Mouse (Mus musculus) ES-Bruce4 (cell line): ENCODE data around the gene Gm12169. TPM values are rescaled to one million over a fixed set of nuclear protein-coding genes. Genes with fewer than 3 reads are reported as not detected.

Experiments
- H3K27ac ChIP-seq: 2 replicates; pipeline ENCODE4 v1.5.1; 2012; ENCODE audit warnings: low read length, inconsistent platforms; ENCODE audit not compliant: insufficient read depth
- H3K27me3 ChIP-seq: 2 replicates; pipeline ENCODE4 v1.6.1; 2012; ENCODE audit warnings: mild to moderate bottlenecking, low read length, inconsistent platforms; ENCODE audit not compliant: control insufficient read depth, poor library complexity, insufficient read depth, severe bottlenecking
- H3K36me3 ChIP-seq: 2 replicates; pipeline ENCODE4 v1.6.1; 2012; ENCODE audit warnings: inconsistent platforms, mild to moderate bottlenecking, low read length, moderate library complexity; ENCODE audit not compliant: control insufficient read depth, poor library complexity, insufficient read depth, severe bottlenecking
- H3K4me1 ChIP-seq: one replicate; pipeline ENCODE4 v1.8.1; 2011; ENCODE audit warnings: low read length; ENCODE audit not compliant: control insufficient read depth, insufficient read depth
- H3K4me3 ChIP-seq: 2 replicates; pipeline ENCODE4 v1.5.1; 2011; ENCODE audit warnings: low read depth, mild to moderate bottlenecking, low read length
- H3K9ac ChIP-seq: 2 replicates; pipeline ENCODE4 v1.6.1; 2012; ENCODE audit warnings: low read depth, mild to moderate bottlenecking, inconsistent platforms; ENCODE audit not compliant: poor library complexity, severe bottlenecking
- H3K9me3 ChIP-seq: replicated peaks from 2 replicates; pipeline ENCODE4 v1.6.1; 2012; ENCODE audit warnings: mild to moderate bottlenecking, low read length, inconsistent platforms; ENCODE audit not compliant: control insufficient read depth, poor library complexity, insufficient read depth, severe bottlenecking
- CTCF ChIP-seq: IDR thresholded peaks from one replicate; pipeline ENCODE4 v1.8.1; 2011; ENCODE audit warnings: low read depth, low read length
- EP300 ChIP-seq: IDR thresholded peaks from 2 replicates; pipeline ENCODE4 v1.6.1; 2011; ENCODE audit warnings: low read depth, low read length; ENCODE audit not compliant: insufficient read depth
- POLR2A ChIP-seq: IDR thresholded peaks from one replicate; pipeline ENCODE4 v1.8.1; 2011; ENCODE audit warnings: low read length; ENCODE audit not compliant: insufficient read depth
- polyA plus RNA-seq: library from polyadenylated mRNA; stranded (reverse); fragments of >200 nt; gene quantifications from 2 replicates; pipeline ENCODE4 v1.2.4, GENCODE M21; 2011; ENCODE audit warnings: low read depth; ENCODE audit not compliant: missing spikeins, insufficient read depth, insufficient read length

Gene Gm12169
- polyA plus RNA-seq: not detected in 2 replicates

DNA sequence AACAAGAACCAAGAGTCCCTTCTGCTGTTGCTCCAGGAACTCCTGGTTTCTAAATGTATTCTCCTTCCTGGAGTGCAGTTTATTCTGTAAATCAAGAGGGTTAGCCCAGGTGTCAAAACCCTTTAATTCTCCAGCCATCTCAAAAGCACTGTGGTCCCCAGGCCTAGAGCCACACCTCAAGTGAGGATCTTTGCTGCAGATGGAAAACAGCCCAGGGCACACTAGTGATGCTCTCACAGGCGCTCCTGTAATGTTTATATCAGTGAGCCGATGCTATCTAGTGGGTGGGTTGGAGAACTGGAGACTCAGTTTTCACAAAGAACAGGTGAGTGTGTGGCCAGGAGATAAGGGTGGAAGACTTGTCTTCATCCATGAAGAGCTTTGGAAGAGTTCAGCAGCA is at the start of gene Gm12169:
Gm12169 (plus strand) TSS at position 301 of the 400 bp plus-strand sequence.
- Histone ChIP-seq H3K4me3 (no peak within 1 kb of the TSS), H3K4me1 (peaks cover 2% of the 10 kb centered on the region), H3K36me3 (no peaks in the 10 kb centered on the region), H3K9ac (no peak within 1 kb of the TSS), H3K27me3 (no peaks in the 10 kb centered on the region), H3K9me3 (no peaks in the 10 kb centered on the region), H3K27ac (no peak within 1 kb of the TSS)
- TF ChIP-seq POLR2A (no peak), EP300 (no peak), CTCF (no peak)

DNA sequence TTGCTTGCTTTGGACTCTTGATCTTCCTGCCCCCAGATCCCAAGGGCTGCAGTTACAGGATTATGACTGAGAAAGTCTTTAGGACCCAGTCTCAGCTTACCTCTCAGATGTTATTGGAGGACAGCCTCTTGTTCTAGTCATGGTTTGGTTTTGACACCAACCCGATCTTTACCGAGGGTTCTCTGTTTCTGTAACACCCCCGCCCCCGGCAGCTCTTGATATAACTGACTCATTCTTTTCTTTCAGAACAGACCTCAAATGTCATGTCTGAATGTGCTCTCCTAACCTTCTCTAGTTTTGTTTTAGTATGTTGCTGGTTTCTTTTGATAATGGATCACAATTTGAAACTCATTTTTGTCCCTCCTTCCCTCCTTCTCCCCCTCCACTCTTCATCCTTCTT is 49.8 kb upstream of the Gm12169 start:
- no peaks in the 10 kb centered on the region for H3K27me3 ChIP-seq
- H3K4me3 ChIP-seq: no peak overlapping the region
- peaks cover 6% of the 10 kb centered on the region for H3K9me3 ChIP-seq
- no peak overlapping the region for H3K9ac ChIP-seq
- no peak for TF ChIP-seq CTCF
- no peak for TF ChIP-seq POLR2A
- no peak for TF ChIP-seq EP300
- H3K36me3 ChIP-seq: no peaks in the 10 kb centered on the region
- H3K27ac ChIP-seq: no peak overlapping the region
- no peaks in the 10 kb centered on the region for H3K4me1 ChIP-seq

DNA sequence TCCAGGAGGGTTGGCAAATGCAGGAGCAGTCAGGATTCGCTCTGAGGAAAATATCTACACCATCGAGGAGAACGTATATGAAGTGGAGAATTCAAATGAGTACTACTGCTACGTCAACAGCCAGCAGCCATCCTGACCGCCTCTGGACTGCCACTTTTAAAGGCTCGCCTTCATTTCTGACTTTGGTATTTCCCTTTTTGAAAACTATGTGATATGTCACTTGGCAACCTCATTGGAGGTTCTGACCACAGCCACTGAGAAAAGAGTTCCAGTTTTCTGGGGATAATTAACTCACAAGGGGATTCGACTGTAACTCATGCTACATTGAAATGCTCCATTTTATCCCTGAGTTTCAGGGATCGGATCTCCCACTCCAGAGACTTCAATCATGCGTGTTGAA is 44.7 kb upstream of the Gm12169 start:
- Histone ChIP-seq H3K36me3 (no peaks in the 10 kb centered on the region), H3K27me3 (no peaks in the 10 kb centered on the region), H3K4me1 (no peaks in the 10 kb centered on the region), H3K9me3 (peaks cover 6% of the 10 kb centered on the region), H3K4me3 (no peak overlapping the region), H3K9ac (no peak overlapping the region), H3K27ac (no peak overlapping the region)
- TF ChIP-seq CTCF (no peak), POLR2A (no peak), EP300 (no peak)

DNA sequence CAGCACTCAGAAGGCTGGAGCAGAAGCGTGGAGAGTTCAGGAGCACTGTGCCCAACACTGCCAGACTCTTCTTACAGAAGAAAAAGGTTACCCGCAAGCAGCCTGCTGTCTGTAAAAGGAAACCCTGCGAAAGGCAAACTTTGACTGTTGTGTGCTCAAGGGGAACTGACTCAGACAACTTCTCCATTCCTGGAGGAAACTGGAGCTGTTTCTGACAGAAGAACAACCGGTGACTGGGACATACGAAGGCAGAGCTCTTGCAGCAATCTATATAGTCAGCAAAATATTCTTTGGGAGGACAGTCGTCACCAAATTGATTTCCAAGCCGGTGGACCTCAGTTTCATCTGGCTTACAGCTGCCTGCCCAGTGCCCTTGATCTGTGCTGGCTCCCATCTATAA is 43.5 kb upstream of the Gm12169 start:
- no peak overlapping the region for H3K4me3 ChIP-seq
- no peak overlapping the region for H3K27ac ChIP-seq
- no peak overlapping the region for H3K9ac ChIP-seq
- TF ChIP-seq CTCF: no peak
- no peak for TF ChIP-seq POLR2A
- TF ChIP-seq EP300: no peak
- no peaks in the 10 kb centered on the region for H3K27me3 ChIP-seq
- peaks cover 1% of the 10 kb centered on the region for H3K9me3 ChIP-seq
- H3K36me3 ChIP-seq: no peaks in the 10 kb centered on the region
- H3K4me1 ChIP-seq: no peaks in the 10 kb centered on the region

DNA sequence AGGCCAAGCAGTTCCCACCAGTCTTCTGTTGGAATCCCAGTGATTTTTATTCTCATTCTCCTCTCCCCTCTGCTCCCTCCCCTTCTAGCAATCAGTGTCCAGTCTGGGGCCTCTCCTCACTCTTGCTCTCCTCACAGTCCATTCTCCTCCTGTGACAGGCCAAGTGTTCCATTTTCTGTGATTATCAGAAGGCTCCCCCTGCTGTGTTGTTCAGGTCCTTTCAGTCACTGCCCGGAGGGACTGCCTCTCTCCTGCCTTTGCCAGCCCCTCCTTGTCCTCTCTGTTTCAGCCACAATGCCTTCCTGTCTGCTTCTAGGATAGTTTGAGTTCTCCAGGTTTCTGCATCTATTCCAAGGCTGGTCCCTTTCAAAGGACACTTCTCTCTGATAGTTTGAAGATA is 35.8 kb upstream of the Gm12169 start:
- no peaks in the 10 kb centered on the region for H3K36me3 ChIP-seq
- no peaks in the 10 kb centered on the region for H3K4me1 ChIP-seq
- no peak overlapping the region for H3K4me3 ChIP-seq
- no peak overlapping the region for H3K27ac ChIP-seq
- H3K9ac ChIP-seq: no peak overlapping the region
- no peak for TF ChIP-seq POLR2A
- TF ChIP-seq CTCF: no peak
- TF ChIP-seq EP300: no peak
- H3K27me3 ChIP-seq: no peaks in the 10 kb centered on the region
- H3K9me3 ChIP-seq: no peaks in the 10 kb centered on the region; the same call in 1 of the 2 replicates

DNA sequence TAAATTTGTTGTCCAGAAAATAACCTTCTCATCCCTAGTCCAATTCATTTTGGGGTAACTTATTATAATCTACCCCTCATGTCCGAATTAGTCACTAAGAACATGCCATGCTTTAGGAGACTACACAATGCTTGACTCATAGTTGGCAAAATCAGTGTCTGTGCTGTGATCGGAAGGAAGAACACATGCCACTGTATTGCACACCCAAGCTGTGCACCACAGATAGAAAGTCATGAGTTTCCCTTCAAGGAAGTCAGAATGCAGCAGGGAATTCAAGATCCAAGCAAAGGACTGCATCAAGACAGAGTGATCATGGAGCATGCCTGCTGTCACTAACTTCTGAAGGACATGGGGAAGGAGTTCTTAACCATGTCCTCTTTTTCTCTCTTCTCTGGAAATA is 35.4 kb upstream of the Gm12169 start:
- Histone ChIP-seq H3K9me3 (no peaks in the 10 kb centered on the region; the same call in 1 of the 2 replicates), H3K9ac (no peak overlapping the region), H3K27me3 (no peaks in the 10 kb centered on the region), H3K36me3 (no peaks in the 10 kb centered on the region), H3K27ac (no peak overlapping the region), H3K4me1 (no peaks in the 10 kb centered on the region), H3K4me3 (no peak overlapping the region)
- TF ChIP-seq CTCF: no peak
- TF ChIP-seq POLR2A: no peak
- no peak for TF ChIP-seq EP300
